Mouse (Mus musculus): ENCODE data around the gene Calm1. TPM values are rescaled to one million over a fixed set of nuclear protein-coding genes. Genes with fewer than 3 reads are reported as not detected.

The Calm1 gene
- total RNA-seq, 2 experiments from 2014 or later: 484 to 513 TPM

DNA sequence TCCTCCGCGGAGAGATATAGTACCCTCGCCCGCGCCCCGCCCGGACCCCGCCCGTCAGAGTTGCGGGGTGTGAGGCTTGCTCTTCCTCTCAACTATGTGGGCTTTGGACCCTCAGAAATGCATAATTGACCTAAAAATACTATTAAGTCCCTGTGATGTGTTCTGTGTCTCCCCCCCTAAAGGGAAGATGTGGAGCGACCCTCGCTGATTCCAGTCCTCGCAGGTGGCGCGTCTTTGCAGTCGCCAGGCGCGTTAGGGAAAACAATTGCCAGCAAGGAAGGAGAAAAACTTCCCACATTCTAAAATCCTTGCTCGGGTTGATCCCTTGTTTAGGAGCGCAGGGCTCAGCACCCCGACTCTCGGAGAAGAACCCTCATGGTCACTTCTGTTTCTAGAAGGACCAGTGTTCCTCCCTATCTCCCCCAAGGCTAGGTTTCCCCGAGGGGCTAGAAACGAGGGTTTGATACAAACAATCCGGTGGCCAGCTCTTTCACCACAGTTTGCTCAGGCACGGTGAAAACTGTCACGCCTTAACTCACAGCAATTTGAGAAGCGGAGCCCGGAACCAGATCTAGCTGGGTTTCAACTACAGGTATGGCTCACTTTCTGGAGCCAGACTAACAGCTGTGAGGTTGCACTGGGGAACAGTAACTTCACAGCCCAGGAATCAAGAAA is 11.3 kb upstream of the Calm1 start:
- intact Hi-C loops (cut with DNase I): loop anchor here (1.0 kb wide), 1 partner anchor 11 kb away; the partner anchor contains the start of gene Calm1
- no peak for DNase-seq

DNA sequence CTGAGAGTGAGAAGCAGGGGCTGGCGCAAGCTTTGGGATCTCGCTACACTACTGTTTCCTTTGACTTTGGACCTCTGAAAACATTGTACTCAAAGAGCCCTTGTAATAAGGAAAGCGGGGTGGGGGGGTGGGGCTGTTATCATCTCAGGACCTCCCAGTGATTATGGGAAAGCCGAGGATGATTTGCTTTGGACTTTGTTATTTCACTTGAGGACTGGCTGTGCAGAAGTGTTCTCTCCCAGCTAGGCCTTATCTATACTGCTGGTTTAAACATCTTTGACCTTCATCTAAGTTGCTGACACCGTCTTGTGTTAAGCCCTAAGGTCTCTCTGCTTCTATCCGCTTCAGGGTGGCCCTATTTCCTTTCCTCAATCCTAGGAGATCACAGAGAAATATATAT is 8.4 kb upstream of the Calm1 start:
- intact Hi-C loops (cut with DNase I): no loop called here
- no peak for DNase-seq

GRCm38 (mm10) chr12:100194181-100194580 is 5.1 kb upstream of the Calm1 start:
- intact Hi-C loops (cut with DNase I): no loop called here
- no peak for DNase-seq

DNA sequence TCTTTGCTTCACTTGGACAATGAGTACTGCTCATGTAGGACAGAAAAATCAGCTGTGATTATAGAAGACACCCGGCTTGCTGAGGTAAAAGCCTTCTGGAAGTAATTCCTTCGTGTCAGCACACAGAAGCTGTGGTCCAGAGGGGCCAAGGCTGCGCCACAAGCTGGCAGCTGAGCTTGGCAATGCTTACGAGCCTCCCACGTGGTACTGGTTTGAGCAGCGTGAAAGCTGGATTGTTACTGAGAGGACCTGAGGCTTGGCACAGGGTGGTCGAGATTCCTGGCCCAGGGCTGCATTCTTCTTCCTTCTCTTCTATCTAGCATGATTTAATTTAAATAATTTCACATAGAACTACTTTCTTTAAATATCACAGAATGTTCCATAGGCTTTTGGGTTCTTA is 2.4 kb upstream of the Calm1 start:
- peak in 1 of 2 experiments; percentile 25 for DNase-seq

DNA sequence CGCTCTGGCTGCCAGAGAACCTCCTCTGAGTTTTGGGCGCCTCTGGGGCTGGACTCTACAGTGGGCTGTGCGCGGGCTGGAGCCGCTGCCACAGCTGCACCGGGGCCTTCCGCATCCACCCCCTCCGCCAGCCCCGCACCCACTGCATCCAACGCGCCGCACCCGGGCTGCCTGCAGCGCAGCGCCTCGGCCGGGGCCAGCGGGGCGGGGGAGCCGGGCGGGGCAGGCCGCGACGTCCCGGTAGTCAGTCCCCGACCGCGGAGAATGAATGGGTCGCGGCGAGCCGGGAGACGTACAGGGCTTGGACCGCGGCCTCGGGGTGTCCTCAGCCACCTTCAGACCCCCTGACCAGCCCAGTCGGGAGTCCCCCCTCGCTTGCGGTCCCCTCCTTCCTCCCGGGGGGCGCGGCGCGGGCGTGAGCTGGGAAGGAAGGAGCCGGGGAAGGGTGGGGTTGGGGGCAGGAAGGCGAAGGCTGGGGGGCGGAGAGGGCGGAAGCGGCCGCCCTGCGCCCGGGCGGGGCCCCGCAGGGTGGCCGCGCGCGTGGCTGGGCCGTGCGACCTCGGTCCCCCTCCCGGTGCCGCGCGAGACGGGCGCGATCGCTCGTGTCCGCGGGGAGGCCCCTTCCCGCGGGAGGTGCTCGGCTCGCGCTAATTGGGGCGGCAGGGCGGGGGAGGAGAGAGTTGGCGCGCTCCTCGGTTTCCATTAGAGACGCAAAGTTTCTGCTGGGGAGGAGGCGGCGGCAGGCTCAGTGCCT is 833 bp downstream of the Calm1 start:
- peak; percentile 61 to 70 for DNase-seq
- intact Hi-C loops (cut with DNase I): loop anchor here (1.0 to 5.0 kb wide), 4 partner anchors 12 to 222 kb away; partner anchors contain the start of gene Nrde2

More for the DNA sequence above, 2.4 kb upstream of the Calm1 start:
- intact Hi-C loops (cut with DNase I): no loop called here

GRCm38 (mm10) chr12:100200645-100201362 is 1.6 kb downstream of the Calm1 start:
- DNase-seq: peak in 1 of 2 experiments; percentile 57
- intact Hi-C loops (cut with DNase I): loop anchor here (5.0 kb wide), 3 partner anchors 44 to 221 kb away; partner anchors contain the start of gene Nrde2

GRCm38 (mm10) chr12:100201363-100201711 is 2.1 kb downstream of the Calm1 start:
- DNase-seq: no peak
- intact Hi-C loops (cut with DNase I): loop anchor here (5.0 kb wide), 3 partner anchors 44 to 221 kb away; partner anchors contain the start of gene Nrde2

DNA sequence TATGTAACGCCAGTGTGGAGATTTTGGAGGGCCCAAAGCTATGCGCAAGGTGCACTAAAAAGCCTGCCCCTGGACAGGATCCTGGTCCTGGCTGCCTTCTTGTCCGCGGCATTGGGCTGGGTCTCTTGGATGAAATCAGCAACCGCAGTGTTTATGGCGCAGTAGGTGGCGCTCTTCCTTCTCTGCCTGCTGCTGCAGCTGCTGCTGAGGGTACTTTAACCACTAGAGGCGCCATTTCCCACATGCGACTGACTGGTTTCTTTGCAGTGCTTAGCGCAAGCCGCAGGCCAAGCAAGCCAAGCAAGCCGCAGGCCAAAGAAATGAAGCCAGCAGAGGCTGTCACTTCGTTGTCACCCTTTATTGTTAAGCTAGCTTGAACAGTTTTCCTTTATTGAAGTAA is 2.6 kb downstream of the Calm1 start:
- peak; percentile 89 to 91 for DNase-seq
- intact Hi-C loops (cut with DNase I): loop anchor here (2.0 to 5.0 kb wide), 5 partner anchors 45 to 279 kb away; partner anchors contain the start of gene Nrde2

DNA sequence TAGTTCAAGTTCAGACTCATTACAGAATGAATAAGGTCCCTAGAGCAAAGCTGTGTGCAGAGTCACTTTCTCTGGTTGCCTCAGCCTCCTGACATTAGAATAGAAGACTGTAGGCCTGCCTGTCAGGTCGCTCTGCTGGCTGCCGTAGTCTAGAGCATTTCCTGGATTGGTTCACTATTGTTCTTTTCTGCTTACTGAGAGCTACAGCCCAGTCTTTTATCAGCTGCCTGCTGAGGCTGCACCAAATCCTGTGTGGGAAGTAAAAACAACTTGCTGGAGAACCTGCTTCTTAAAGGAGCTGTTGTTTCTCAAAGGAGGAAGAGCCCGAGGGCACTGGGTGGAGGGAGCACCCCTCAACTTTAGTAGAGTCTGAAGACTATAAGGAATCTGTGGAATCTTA is 4.5 kb downstream of the Calm1 start:
- intact Hi-C loops (cut with DNase I): loop anchor here (2.0 to 5.0 kb wide), 5 partner anchors 46 to 277 kb away; partner anchors contain the start of gene Nrde2
- DNase-seq: no peak

GRCm38 (mm10) chr12:100205156-100205555 is 5.9 kb downstream of the Calm1 start:
- intact Hi-C loops (cut with DNase I): no loop called here
- no peak for DNase-seq

- DNase-seq: no peak
- intact Hi-C loops (cut with DNase I): no loop called here
These were observed 7.3 kb downstream of the Calm1 start for GRCm38 (mm10) chr12:100206521-100206920.

GRCm38 (mm10) chr12:100206926-100207325 is 7.7 kb downstream of the Calm1 start:
- intact Hi-C loops (cut with DNase I): no loop called here
- no peak for DNase-seq

GRCm38 (mm10) chr12:100209701-100210478 is 10.7 kb downstream of the Calm1 start:
- intact Hi-C loops (cut with DNase I): no loop called here

DNA sequence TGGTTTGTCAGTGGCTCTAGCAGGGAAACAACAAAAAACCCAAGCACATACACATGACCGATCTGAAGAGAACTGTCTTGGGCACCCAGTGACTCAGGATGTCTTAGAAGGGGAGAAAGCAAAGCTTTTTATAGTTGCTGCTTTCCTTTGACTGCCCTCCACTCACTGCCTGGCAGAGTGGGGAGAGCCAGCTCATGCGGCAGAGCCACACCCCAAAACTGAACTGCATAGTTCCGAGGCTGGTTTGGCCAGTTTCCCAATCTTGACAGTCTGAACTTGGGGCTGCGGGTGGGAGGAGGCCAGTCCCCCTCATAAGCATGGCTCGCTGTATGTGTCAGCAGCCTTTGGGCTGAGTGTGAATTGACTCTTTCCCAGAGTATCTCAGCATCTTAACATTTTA is 11.7 kb downstream of the Calm1 start:
- intact Hi-C loops (cut with DNase I): no loop called here

More at GRCm38 (mm10) chr12:100209701-100210478, 10.7 kb downstream of the Calm1 start:
- DNase-seq: no peak

DNA sequence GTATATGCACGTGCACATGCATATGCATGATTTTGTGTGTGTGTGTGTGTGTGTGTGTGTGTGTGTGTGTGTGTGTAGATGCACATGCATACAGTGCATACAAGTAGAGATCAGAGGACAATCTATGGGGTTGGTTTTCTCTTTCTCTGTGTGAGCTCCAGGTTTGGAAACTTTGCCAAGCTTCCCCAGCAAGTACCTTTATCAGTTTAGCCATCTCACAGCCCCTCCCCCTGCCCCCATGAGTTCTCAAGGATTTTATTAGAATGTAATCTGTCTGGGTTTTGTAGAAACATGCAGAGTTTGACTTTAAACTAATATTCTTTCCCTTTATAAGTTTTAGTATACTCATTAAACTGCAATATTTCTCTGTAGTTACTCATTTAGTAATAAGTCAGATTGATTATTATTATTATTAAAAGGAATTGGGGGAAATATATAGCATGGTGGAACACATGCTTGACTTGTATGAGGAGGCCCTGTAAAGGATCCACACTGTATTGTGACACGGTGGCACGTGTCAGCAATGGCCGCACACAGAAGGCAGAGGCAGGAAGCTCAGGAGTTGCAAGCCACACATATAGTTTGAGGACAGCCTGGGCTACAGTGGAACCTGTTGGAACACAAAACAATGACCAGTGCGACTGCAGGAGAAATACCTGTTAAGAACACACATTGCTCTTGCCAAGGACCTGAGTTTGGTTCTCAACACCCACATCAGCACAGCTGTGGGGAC is 12.4 kb downstream of the Calm1 start:
- no peak for DNase-seq
- intact Hi-C loops (cut with DNase I): no loop called here

More for the DNA sequence above, 11.7 kb downstream of the Calm1 start:
- DNase-seq: no peak

- intact Hi-C loops (cut with DNase I): no loop called here
- no peak for DNase-seq
These were observed 13.2 kb downstream of the Calm1 start for GRCm38 (mm10) chr12:100212397-100212796.

GRCm38 (mm10) chr12:100213162-100213561 is 13.9 kb downstream of the Calm1 start:
- DNase-seq: no peak

DNA sequence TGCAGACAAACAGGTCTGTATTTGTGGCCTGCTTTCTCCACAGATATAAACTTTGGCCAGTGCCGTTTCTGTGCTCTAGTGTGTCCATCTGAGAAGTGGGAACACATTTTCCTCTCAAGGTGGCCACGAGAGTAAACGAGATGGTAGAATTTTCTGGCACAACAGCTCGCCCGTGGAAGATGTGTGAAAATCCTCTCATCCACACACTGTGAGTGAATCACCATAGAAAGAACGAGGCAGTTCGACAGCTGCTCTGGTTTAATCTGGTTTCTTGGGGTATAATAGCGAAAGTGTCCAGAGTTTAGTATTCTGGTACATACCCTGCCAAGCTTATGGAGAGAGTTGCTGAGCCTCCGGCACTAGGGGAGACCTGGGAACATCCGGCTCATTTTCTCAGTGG is 14.9 kb downstream of the Calm1 start:
- intact Hi-C loops (cut with DNase I): no loop called here
- DNase-seq: no peak

More at GRCm38 (mm10) chr12:100213162-100213561, 13.9 kb downstream of the Calm1 start:
- intact Hi-C loops (cut with DNase I): no loop called here

DNA sequence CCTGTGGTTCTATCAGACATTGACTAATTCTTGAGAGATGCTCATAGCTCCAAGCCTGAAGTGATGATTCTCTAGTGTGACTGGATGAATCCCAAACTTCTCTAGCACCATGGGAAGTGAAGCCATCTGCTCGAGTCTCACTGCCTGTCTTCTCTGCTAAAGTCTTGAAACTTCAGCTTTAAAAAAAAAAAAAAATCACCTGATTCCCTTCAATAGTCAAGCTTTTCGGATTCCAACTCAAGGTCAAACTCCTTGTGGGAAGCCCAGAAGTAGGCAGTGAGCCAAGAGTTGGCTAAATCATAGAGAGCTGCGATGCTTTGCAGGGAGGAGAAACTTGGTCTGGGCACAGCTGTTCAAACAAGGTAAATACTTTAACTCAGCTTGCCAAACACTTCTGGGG is 15.5 kb downstream of the Calm1 start:
- no peak for DNase-seq
- intact Hi-C loops (cut with DNase I): no loop called here

Measured in gastrocnemius, postnatal 36 days (tissue).